Mouse (Mus musculus) cerebellum, postnatal 4 days (tissue): Measurements from ENCODE around the gene Tnfrsf21.
A peak's percentile ranks its signal among the peaks of the same experiment; 100 is the strongest.

Source experiments
- DNase-seq, 2 experiments: peaks; one replicate each; pipeline ENCODE4 v3.0.0; 2022; ENCODE audit warnings: low spot score in 2 of 2, mixed read lengths in 1 of 2

The Tnfrsf21 gene

DNA sequence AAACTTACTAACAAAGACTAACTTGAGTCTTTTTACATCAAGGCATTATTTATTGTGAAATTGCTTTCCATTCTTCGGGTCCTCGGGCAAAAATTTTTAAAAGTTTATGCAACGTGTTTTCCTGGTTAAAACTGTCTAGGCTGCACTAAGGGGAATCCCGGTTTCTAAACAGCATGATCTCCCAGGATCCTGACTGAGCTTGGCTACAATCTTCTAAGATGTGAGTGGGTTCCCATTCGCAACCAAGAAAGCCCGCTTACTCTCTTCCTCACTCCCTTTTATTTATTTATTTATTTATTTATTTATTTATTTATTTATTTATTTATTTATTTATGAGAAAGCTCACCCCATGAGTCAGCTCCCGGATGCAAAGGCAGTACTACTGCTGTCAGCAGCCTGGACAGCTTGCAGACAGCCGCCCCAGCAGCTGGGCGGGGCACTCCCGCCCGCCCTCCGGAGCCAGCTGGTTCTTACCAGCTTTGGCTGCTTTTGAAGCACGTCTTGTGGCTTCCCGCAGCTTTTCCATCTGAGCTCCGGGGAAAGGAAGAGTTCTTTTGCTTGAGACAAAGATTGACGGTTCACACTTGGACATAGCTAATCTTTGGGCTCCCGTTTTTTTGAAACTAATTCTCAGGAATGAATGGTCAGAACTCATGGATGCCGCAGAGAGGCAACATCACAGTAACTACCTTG, 60.6 kb downstream of the Tnfrsf21 start:
- peak; percentile 41 to 80 for DNase-seq

- no peak for DNase-seq
Measured at GRCm38 (mm10) chr17:43077540-43077939, 61.2 kb downstream of the Tnfrsf21 start.

- no peak for DNase-seq
Measured at GRCm38 (mm10) chr17:43081225-43081624, 64.9 kb downstream of the Tnfrsf21 start.

DNA sequence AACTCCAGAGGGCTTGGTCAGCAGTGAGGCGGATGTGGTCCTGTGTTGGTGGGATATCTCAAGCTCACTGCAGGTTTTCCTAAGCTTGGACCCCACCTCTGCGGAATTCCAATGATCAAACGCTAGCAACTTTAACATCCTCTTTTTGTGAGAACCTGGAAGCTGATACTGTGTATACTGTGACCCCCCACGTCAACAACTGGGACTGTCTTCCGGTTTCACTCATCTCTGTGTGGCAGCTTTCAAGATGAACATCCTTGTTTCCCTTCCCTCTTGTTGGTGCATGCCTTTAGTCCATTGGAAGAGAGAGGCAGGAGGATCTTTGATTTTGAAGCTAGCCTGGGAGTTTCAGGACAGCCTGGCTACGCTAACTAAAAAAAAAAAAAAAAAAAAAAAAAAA, 73.1 kb downstream of the Tnfrsf21 start:
- no peak for DNase-seq

DNA sequence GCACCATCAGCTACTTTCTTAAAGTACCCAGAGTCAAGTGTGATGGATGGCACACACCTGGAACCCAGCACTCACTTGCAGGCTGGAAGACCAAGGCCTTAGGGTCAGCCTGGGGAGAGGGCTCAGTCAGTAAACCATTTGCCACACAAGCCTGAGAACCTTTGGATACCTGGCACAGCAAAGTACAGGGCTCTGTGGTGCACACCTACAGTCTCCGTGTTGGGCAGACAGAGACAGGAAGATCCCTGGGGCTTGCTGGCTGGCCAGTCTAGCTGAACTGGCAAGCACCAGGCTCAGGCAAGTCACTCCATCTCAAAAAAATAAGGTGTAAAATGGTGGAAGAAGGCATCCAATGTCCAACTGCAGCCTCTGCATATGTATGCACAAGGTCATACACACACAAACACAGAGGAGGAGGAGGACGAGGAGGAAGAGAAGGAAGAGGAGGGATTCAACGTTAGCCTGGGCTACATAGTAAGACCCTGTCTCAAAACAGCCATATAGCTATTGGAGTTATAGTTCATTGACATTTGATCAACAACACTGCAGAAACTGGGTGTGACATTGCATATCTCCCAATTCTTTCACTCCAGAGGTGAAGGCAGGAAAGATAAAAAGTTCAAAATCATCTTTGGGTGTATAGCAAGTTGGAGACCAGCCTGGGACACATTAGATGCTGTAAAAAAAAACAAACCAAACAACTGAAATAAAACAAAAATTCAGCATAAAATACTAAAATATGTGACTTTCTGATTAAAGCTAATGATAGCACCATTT, 74.8 kb downstream of the Tnfrsf21 start:
- DNase-seq = no peak

DNA sequence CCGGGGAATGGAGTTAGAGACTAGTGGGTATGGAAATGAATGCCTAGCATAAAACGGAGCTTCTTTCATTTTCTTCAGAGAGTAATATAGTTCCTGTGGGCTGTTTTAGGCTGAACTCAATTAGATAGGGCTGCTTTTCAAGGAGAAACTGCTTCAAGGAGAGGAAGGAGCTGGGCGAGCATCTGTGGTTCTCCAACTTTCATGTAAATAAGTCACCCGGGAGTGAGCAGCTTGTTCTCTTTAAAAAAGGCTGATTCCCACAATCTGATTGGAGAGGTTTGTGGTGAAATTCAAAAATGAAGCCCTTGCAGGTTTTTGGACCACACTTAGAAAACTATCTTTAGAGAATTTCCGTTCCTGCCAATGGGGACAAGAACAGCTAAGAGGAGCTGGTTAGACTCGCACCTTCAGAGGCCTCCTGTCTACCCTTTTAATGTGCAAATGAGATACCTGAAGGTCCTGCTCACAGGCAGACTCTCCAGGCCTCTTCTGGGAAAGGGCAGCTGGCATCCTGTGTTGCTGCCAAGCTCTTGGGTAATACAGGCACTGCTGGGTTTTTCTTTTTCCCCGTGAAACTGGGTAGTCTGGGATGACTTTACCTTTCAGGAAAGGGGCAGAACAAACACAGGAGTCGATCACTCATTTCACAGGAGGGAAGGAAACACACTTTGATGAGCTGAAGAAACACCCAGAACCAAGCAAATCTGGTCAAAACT, 76.1 kb downstream of the Tnfrsf21 start:
- no peak for DNase-seq

- DNase-seq = no peak
Measured at GRCm38 (mm10) chr17:43094285-43094684, 77.9 kb downstream of the Tnfrsf21 start.

GRCm38 (mm10) chr17:43097101-43097688, 80.8 kb downstream of the Tnfrsf21 start:
- no peak for DNase-seq

DNA sequence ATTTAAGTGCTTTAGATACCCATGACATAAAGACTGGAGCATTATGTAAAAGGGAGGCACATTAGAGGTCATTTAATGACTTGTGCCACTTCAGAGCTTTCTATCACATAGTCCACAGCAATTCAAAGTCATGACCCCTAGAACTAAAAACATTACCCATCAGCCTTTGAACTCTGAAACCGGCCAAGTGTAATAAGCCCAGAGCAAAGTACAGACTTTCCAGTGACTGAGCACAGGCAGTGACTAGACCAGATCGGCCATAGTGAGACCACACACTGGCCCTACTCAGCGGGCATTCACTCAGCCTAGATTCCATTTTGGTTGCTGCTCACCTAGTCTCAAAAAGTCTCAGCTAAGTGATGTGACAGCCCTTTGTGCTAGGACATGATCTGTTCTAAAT, 89.8 kb downstream of the Tnfrsf21 start:
- DNase-seq = no peak

DNA sequence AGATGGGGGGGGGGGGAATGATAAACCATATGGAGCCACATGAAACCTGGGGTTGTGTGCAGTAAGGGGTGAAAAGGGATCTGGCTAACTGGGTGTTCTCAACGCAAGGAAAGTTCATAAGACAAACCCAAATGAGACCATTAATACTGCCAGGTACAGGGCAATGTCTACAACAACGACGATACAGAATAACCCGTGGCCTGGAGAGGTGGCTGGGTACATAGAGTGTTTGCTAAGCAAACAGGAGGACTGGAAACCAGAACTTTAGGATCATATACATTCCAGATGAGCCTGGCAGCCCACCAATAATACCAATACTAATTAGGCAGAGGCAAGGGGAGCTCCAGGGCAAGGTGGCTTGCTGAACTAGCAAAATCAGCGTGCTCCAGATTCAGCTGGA, 91.0 kb downstream of the Tnfrsf21 start:
- no peak for DNase-seq

DNA sequence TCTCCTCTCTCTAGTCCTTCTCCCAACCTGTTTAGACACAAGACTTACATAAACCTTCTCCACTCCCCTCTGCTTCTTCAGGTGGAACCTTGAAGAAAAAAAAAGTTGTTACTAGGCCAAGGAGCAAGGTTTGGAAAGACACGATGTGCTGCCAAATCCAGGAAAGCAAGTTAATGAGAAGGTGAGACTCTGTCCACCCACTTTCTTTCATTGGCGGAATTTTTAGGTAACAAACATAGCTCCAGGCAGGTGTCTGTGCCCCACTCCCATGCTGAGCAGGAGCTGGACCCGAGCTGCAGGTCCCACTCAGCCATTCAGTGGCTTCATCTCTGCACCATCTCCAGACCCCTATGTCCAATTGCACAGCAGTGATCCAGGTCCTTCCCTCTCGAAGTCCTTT, 93.1 kb downstream of the Tnfrsf21 start:
- no peak for DNase-seq

GRCm38 (mm10) chr17:43110168-43110885, 94.0 kb downstream of the Tnfrsf21 start:
- no peak for DNase-seq

DNA sequence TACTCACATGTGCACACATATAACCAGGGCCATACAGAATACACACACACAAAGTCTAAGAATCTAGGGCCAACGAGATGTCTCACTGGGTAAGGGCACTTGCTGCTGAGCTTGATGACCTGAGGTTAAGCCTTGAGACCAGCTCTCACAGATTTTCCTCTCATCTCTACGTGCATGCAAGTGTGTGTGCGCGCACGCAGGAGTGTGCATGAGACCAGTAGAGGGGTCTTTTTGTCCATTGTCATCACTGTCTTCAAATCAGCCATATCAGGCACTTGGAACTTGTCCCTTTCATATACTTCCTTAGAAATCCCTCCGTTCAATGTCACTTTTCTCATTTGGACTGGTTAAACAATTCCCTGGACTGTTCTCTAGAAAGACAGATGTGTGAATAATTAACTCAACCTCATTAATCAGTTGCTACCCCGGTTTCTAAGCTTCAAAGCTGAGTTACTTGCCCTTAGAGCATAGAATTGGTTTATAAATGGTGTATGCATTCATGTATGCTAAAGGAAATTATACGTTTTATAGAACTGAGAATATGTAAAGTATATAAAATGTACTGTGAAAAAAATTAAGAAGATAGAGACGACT, 97.1 kb downstream of the Tnfrsf21 start:
- no peak for DNase-seq

DNA sequence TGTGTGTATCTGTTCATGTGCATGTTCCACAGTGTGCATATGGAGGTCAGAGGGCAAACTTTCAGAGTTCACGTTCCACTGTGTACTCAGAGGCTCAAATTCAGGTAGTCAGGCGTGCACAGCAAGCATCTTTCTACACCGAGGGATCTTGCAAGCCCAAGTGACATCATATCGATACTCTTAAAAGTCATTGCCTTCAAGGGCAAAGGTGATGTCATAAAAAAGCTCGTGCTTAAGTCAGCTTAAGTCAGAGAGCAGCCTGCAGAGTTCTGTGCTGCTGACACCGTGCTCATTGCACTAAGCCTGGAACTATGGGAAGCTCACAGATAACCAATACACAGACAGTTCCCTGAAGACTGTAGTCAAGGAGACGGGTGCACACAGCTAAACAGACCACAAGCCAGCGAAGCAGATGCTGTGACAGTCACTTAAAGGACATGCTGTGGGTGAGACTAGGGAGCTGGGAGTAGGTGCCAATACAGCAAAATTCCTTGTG, 97.8 kb downstream of the Tnfrsf21 start:
- DNase-seq = peak in 1 of 2 experiments; percentile 26

DNA sequence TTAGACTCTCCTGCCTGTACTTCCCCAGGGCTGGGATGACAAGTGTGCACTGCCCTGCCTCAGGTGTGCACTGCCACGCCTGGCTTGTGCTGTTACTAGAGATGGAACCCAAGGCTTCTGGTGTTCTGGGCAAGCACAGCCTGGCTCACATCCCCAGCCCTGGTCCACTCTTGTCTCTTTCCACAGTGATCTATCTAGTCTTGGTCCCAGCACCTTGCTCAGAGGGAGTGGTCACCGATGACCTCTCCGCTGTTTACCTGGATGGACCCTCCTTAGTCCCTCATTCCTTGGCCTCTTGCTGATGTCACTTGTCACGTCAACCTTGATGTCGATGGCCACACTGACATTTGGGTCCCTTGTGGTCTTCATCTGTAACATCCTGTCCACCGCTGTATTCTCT, 98.6 kb downstream of the Tnfrsf21 start:
- DNase-seq = no peak

GRCm38 (mm10) chr17:43116748-43117147, 100.4 kb downstream of the Tnfrsf21 start:
- no peak for DNase-seq

GRCm38 (mm10) chr17:43119446-43119845, 103.1 kb downstream of the Tnfrsf21 start:
- DNase-seq = no peak

DNA sequence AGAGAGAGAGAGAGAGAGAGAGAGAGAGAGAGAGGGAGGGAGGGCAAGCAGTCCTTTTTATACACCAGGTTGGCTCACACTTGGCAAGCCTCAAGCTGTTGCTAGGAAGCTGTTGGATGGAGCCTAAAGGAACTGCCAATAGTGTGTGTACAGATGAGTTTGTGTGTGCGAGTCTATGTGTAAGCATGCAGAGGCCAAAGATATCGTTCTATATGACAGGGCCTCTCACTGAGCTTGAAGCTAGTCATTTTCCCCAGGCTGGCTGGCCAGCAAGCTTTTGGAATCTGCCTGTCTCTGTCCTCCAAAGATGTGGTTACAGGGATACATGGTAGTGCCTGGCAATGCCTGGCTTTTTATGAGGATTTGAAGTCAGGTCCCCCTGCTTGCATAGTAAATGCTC, 104.7 kb downstream of the Tnfrsf21 start:
- no peak for DNase-seq

DNA sequence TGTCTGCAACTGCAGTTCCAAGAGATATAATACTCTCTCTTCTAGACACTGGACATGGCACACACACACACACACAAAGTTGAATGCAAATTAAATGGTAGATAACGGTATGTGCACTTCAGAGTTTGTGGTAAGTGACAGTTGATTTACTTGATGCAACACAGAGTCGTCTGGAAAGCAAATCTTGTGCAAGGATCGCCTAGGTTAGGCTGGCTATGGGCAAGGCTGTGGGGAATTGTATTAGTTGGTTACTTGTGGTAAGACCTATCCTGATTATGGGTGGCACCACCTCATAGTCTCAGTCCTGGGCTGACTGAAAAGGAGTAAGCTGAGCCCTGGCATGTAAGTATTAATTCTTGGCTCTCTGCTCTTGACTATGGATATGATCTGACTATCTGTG, 112.0 kb downstream of the Tnfrsf21 start:
- no peak for DNase-seq

DNA sequence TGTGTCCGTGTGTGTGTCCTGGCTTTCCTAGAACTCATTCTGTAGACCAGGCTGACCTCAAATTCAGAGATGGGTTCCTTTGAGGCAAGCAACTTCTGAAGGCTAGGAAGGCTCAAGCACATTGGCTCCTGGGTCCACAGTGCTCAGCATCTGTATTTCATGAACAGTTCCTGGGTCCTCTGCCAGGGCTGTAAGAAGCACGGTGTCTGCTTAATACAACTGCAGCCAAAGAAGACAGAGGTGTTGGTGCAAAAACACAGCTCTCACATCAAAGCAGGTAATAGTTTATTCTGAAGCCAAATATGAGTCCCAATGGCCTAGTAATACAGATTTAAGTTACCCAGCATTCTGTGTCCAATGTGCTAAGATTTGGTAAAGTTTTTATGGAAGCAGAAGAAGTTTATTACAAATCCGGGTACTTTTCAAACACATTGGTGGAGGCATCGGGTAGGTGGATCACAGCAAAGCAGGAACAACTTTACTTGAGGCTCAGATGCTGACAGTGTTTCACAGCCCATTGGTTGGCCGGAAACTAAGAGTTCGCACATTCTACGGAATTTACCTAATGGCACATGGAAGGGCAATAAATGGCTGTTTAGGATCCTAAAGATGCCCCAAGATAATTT, 112.7 kb downstream of the Tnfrsf21 start:
- DNase-seq = no peak
